Mouse (Mus musculus): ENCODE data around the gene P3h3.

The P3h3 gene

DNA sequence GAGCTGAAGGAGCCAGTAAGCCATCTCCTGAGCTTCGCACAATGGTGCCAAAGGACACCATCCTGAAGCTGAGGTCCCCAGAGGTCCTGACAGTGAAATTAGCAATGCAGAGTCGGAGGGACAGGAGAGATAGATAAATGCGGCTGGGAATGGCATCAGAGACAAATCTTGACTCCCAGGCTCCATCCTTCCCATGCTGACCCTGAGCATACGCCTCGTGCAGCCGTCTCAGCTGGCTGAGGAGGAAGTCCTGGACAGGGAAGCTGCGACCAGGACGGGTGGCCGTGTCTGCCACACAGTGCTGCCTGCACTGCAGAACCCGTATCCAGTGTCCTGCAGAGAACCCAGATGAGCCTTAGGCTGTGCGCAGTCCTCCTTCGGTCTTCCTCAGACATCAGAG is 2.9 kb downstream of the P3h3 start:
- H3K9me3 ChIP-seq (ENCODE audit: low read length): no peaks in the 10 kb centered on the region
- no peaks in the 10 kb centered on the region for H3K36me3 ChIP-seq (ENCODE audit: insufficient read depth, low read length)
- peaks cover 44% of the 10 kb centered on the region for H3K27me3 ChIP-seq (ENCODE audit: insufficient read depth, low read length)
- peaks cover 71% of the 10 kb centered on the region for H3K4me1 ChIP-seq (replicated peaks; ENCODE audit: low read depth, low read length)
- no peak for TF ChIP-seq CTCF (conservative IDR thresholded peaks at IDR 0.05; ENCODE audit: low read length)
- no peak for TF ChIP-seq NANOG (IDR thresholded peaks at IDR 0.05; ENCODE audit: borderline replicate concordance, low read length)
- no peak overlapping the region for H3K4me3 ChIP-seq (replicated peaks; ENCODE audit: low read length)

DNA sequence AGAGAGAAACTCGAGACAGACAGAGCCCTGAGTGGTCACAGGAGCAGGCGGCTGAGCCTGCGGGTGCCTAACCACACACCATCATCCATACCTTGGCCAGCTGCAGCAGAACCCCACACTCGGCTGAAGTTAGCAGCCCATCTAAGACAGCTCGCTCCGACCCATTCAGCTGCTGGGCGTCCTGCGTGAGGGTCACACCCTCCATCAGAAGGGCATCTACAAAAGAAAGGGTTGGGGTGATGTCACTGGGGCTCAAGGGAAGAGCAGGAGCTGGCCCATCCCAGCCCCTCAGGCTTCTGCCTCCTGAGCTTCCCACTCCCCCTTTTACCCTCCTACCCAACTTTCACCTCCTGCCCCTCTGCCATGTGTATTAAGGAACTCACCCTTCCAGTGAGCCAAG is 7.0 kb downstream of the P3h3 start:
- H3K36me3 ChIP-seq (ENCODE audit: insufficient read depth, low read length): no peaks in the 10 kb centered on the region
- peak overlapping the region; percentile 45 for H3K4me3 ChIP-seq (replicated peaks; ENCODE audit: low read length)
- no peaks in the 10 kb centered on the region for H3K9me3 ChIP-seq (ENCODE audit: low read length)
- peaks cover 30% of the 10 kb centered on the region for H3K27me3 ChIP-seq (ENCODE audit: insufficient read depth, low read length)
- TF ChIP-seq POU5F1 (IDR thresholded peaks at IDR 0.05; ENCODE audit: borderline replicate concordance, low read length) (no peak), CTCF (conservative IDR thresholded peaks at IDR 0.05; ENCODE audit: low read length) (no peak), NANOG (IDR thresholded peaks at IDR 0.05; ENCODE audit: borderline replicate concordance, low read length) (no peak)
- H3K4me1 ChIP-seq (replicated peaks; ENCODE audit: low read depth, low read length): peaks cover 66% of the 10 kb centered on the region

DNA sequence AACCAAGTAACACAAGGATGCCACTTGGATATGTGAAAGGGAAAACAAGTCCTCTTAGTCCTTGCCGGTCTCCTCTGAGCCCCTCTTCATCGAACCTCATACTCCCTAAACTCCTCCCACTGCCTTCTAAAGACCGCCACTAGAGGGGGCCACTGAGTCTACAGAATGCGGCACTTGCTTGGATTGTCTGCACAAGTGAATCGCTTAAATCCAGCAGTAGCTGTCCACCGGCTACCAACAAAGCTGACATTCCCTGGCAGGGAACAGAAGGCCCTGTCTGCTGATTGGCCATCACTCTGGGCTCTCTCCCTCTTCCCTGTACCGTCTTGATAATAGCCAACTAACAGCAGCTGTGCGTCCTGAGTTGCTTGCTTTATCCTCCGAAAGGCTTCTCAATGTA is 10.2 kb downstream of the P3h3 start:
- Histone ChIP-seq H3K27me3 (ENCODE audit: insufficient read depth, low read length) (peaks cover 12% of the 10 kb centered on the region), H3K4me3 (replicated peaks; ENCODE audit: low read length) (no peak overlapping the region), H3K9me3 (ENCODE audit: low read length) (no peaks in the 10 kb centered on the region), H3K36me3 (ENCODE audit: insufficient read depth, low read length) (no peaks in the 10 kb centered on the region), H3K4me1 (replicated peaks; ENCODE audit: low read depth, low read length) (peaks cover 65% of the 10 kb centered on the region)
- TF ChIP-seq POU5F1 (IDR thresholded peaks at IDR 0.05; ENCODE audit: borderline replicate concordance, low read length) (no peak), CTCF (conservative IDR thresholded peaks at IDR 0.05; ENCODE audit: low read length) (peak; percentile 98)

DNA sequence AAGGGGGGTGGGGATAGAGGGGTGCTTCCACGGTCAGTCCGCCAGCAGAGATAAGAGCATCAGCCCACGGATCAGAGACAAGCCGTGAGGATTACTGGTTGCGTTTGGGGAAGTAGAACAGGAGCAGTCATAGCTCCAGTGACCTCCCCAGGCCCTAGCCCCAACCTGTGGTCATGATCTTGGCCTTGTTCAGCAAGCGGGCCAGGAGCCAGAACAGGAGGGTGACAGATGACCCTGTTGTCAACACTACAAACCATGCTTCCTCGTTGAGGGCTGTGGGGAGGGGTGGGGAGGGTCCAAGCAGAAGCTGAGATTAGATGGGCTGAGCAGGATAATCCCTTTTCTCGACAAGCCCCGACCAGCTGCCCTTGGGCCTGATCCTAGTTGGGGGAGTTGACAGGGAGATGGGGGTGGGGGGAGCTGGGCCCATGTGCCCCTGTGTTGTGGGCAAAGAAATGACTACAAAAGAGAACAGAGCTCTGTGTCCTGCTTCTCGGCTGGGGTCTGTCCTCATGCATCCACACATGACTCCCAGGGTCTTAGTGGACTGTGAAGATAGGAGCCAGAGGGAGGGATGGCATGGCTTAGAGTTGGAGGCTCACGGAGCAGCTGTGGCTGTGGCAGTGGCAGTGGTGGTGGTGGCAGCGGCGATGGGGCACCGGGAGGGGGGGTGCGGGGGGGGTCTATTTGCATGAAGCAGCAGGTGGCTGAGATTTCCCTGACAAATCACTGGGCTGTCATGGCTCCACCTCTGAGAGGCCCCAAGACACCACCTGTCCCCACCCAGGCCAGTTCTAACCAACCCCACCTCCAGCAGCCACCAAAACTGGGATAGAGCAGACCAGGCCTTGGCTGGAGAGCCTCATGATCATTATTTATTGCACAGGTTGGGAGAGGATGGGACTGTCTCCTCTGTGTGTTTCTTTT is 17.0 kb downstream of the P3h3 start, which contains the start of gene Gnb3:
Gene Gnb3, minus strand, starts transcription at position 35 of the 927 bp plus-strand sequence.
- H3K36me3 ChIP-seq (ENCODE audit: insufficient read depth, low read length): peaks cover 3% of the 10 kb centered on the region
- TF ChIP-seq CTCF (conservative IDR thresholded peaks at IDR 0.05; ENCODE audit: low read length) (no peak), NANOG (IDR thresholded peaks at IDR 0.05; ENCODE audit: borderline replicate concordance, low read length) (no peak), POU5F1 (IDR thresholded peaks at IDR 0.05; ENCODE audit: borderline replicate concordance, low read length) (no peak)
- no peaks in the 10 kb centered on the region; the same call in 1 of the 2 replicates for H3K27me3 ChIP-seq (ENCODE audit: insufficient read depth, low read length)
- H3K9me3 ChIP-seq (ENCODE audit: low read length): no peaks in the 10 kb centered on the region
- H3K4me3 ChIP-seq (replicated peaks; ENCODE audit: low read length): no peak within 1 kb of the TSS
- peaks cover 53% of the 10 kb centered on the region for H3K4me1 ChIP-seq (replicated peaks; ENCODE audit: low read depth, low read length)

DNA sequence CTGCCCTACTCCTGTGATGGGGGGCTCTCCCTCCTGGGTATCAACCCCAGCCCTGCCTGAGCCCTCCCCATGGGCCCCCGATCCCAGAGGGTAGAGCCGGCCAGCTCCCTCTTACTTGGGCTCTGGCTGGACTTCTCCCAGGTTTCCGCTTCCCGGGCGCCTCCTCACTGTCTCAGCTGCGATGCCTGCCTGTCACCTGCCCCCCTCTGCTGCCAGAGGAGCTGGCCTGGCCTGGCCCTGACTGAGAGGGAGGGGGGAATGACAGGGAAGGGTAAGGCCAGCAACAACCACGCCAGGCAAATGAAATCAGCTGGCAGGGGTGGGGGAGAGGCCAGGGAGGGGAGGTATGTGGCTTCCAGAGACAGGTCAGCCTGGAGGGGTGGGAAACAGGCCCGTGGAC is 17.7 kb downstream of the P3h3 start:
- Histone ChIP-seq H3K9me3 (ENCODE audit: low read length) (no peaks in the 10 kb centered on the region), H3K27me3 (ENCODE audit: insufficient read depth, low read length) (no peaks in the 10 kb centered on the region; the same call in 1 of the 2 replicates), H3K4me1 (replicated peaks; ENCODE audit: low read depth, low read length) (peaks cover 53% of the 10 kb centered on the region), H3K4me3 (replicated peaks; ENCODE audit: low read length) (no peak overlapping the region), H3K36me3 (ENCODE audit: insufficient read depth, low read length) (peaks cover 10% of the 10 kb centered on the region)
- TF ChIP-seq CTCF (conservative IDR thresholded peaks at IDR 0.05; ENCODE audit: low read length) (no peak), POU5F1 (IDR thresholded peaks at IDR 0.05; ENCODE audit: borderline replicate concordance, low read length) (no peak)

DNA sequence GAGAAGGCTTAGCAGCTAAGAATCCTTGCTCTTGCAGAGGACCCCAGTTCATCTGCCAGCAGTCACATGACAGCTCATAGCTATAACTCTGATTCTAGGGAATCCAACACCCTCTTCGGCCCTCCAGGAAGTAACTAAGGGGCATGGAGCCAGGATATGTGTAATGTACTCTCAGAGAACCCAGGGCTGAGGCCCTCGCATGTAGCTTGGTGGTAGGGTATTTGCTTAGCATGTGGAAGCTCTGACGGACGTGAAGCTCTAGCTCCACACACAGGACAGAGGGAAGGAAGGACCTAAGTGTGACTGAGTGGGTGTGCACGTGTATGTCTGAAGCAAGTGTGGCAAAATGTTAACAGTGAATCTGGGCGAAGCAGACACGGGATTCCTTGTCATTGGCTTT is 21.1 kb downstream of the P3h3 start:
- no peak overlapping the region for H3K4me3 ChIP-seq (replicated peaks; ENCODE audit: low read length)
- peaks cover 79% of the 10 kb centered on the region for H3K4me1 ChIP-seq (replicated peaks; ENCODE audit: low read depth, low read length)
- peaks cover 44% of the 10 kb centered on the region for H3K36me3 ChIP-seq (ENCODE audit: insufficient read depth, low read length)
- H3K9me3 ChIP-seq (ENCODE audit: low read length): no peaks in the 10 kb centered on the region
- H3K27me3 ChIP-seq (ENCODE audit: insufficient read depth, low read length): no peaks in the 10 kb centered on the region
- no peak for TF ChIP-seq CTCF (conservative IDR thresholded peaks at IDR 0.05; ENCODE audit: low read length)
- no peak for TF ChIP-seq NANOG (IDR thresholded peaks at IDR 0.05; ENCODE audit: borderline replicate concordance, low read length)
- no peak for TF ChIP-seq POU5F1 (IDR thresholded peaks at IDR 0.05; ENCODE audit: borderline replicate concordance, low read length)

DNA sequence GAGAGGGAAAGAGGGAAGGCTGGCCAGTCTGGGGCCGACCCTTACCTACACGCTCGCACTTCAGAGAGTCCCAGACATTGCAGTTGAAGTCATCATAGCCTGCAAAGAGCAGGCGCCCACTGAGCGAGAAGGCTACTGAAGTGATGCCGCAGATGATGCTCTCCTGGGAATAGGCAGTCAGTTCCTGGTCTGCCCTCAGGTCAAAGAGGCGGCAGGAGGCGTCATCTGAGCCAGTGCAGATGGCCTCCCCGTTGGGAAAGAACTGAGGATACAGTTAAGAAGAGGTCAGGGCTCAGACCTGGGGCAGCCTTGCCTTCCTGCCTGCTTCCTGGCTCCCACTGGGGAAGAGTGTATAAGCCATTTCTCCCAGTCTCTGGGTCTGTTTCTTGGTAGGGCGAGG is 22.0 kb downstream of the P3h3 start:
- TF ChIP-seq POU5F1 (IDR thresholded peaks at IDR 0.05; ENCODE audit: borderline replicate concordance, low read length) (no peak), NANOG (IDR thresholded peaks at IDR 0.05; ENCODE audit: borderline replicate concordance, low read length) (no peak), CTCF (conservative IDR thresholded peaks at IDR 0.05; ENCODE audit: low read length) (no peak)
- Histone ChIP-seq H3K4me3 (replicated peaks; ENCODE audit: low read length) (0 out of 2 replicates have a peak overlapping the region, but pooled peaks have one; percentile 10), H3K4me1 (replicated peaks; ENCODE audit: low read depth, low read length) (peaks cover 84% of the 10 kb centered on the region), H3K36me3 (ENCODE audit: insufficient read depth, low read length) (peaks cover 47% of the 10 kb centered on the region), H3K9me3 (ENCODE audit: low read length) (no peaks in the 10 kb centered on the region), H3K27me3 (ENCODE audit: insufficient read depth, low read length) (no peaks in the 10 kb centered on the region)

DNA sequence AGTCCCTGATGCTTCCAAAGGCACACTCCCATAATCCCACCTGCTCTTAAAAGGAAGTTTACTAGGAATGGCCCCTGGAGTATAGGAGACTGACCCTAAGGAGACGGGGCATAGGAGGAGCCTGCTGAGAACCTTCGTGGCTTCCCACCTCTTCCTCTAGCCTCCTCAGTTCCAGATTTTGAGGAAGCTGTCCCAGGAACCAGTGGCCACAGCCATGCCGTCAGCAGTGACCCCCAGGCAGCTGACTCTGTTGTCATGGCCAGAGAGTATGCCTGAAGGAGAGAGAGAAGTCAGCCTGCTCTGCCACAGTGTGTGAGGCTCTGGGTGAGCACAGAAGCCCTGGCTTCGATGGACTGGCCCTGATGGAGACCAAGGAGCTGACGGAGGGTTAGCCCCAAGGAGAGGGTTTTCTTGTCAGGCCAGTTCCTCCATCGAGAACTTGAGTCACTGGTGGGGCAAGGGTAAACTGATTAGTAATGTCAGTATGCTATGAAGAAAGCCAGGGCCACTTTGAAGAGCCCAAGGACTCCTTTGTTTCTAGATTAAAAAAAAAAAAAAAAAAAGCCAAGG is 23.0 kb downstream of the P3h3 start:
- H3K27me3 ChIP-seq (ENCODE audit: insufficient read depth, low read length): no peaks in the 10 kb centered on the region
- H3K36me3 ChIP-seq (ENCODE audit: insufficient read depth, low read length): peaks cover 47% of the 10 kb centered on the region
- no peaks in the 10 kb centered on the region for H3K9me3 ChIP-seq (ENCODE audit: low read length)
- no peak for TF ChIP-seq CTCF (conservative IDR thresholded peaks at IDR 0.05; ENCODE audit: low read length)
- no peak for TF ChIP-seq NANOG (IDR thresholded peaks at IDR 0.05; ENCODE audit: borderline replicate concordance, low read length)
- TF ChIP-seq POU5F1 (IDR thresholded peaks at IDR 0.05; ENCODE audit: borderline replicate concordance, low read length): no peak
- H3K4me3 ChIP-seq (replicated peaks; ENCODE audit: low read length): no peak overlapping the region
- peaks cover 75% of the 10 kb centered on the region for H3K4me1 ChIP-seq (replicated peaks; ENCODE audit: low read depth, low read length)
